Mouse (Mus musculus): ENCODE measurements around the gene Iqschfp.

DNA sequence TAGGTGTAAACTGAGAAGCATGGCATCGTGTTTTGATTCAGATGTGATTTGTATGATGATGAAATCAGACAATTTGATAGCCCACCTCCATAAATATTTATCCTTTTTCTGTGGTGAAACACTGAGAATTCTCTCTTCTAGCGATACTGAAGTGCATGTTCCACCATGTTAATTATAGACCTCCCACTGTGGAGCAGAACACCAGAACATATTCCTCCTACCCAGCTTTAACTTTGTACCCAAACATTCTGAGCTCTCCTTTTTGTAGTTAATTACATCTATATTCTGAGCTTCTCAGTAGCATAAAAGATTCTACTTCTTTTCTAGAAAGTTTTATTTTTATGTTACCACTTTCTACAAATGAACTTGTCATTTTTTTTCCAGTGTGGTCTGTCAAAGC lies 16.6 kb downstream of the Iqschfp start:
- TF ChIP-seq CTCF (IDR thresholded peaks at IDR 0.05; ENCODE audit: control insufficient read depth, insufficient read depth, insufficient replicate concordance, low read depth, low read length) (no peak), POLR2A (IDR thresholded peaks at IDR 0.05; ENCODE audit: control insufficient read depth, low read depth, low read length) (no peak)
